Mouse (Mus musculus): ENCODE data around the gene Gm12185. TPM values are rescaled to one million over a fixed set of nuclear protein-coding genes. Genes with fewer than 3 reads are reported as not detected.
"Not testable (repeated sequence)": the region's sequence is repeated elsewhere in the genome, so short reads cannot be mapped to it uniquely, and the experiment has no call there.

The Gm12185 gene
- polyA plus RNA-seq (2014; fragmentation: Nextera tagmentation; extraction: Ambion mirVana), result 0.08 TPM in 1 of 2 replicates, not detected in the other

GRCm38 (mm10) chr11:48991740-48992520 is at the start of gene Gm12185:
TSS of gene Gm12185 (minus strand) at chr11:48992226.
- H3K27me3 ChIP-seq (ENCODE audit: control insufficient read depth, insufficient read depth, low read length); H3K4me2 ChIP-seq (replicated peaks); H3K4me1 ChIP-seq (replicated peaks; ENCODE audit: control insufficient read depth, insufficient read depth, low read length); H3K27ac ChIP-seq; H3K9ac ChIP-seq; H3K9me3 ChIP-seq (ENCODE audit: control insufficient read depth, low read length); H3K36me3 ChIP-seq (replicated peaks; ENCODE audit: control insufficient read depth, insufficient read depth); ATAC-seq (ENCODE audit: low FRiP score); DNase-seq (ENCODE audit: low spot score); H3K4me3 ChIP-seq (replicated peaks; ENCODE audit: low read length): not testable (repeated sequence)
- WGBS, result 61% methylated on average over 4 of the region's 4 CpGs

- DNase-seq (ENCODE audit: low spot score); H3K9me3 ChIP-seq (ENCODE audit: control insufficient read depth, low read length); H3K4me2 ChIP-seq (replicated peaks); H3K36me3 ChIP-seq (replicated peaks; ENCODE audit: control insufficient read depth, insufficient read depth); H3K27ac ChIP-seq; H3K9ac ChIP-seq; H3K4me1 ChIP-seq (replicated peaks; ENCODE audit: control insufficient read depth, insufficient read depth, low read length); ATAC-seq (ENCODE audit: low FRiP score); H3K27me3 ChIP-seq (ENCODE audit: control insufficient read depth, insufficient read depth, low read length); H3K4me3 ChIP-seq (replicated peaks; ENCODE audit: low read length): not testable (repeated sequence)
Measured at GRCm38 (mm10) chr11:49012074-49012473, 20.0 kb upstream of the Gm12185 start.

DNA sequence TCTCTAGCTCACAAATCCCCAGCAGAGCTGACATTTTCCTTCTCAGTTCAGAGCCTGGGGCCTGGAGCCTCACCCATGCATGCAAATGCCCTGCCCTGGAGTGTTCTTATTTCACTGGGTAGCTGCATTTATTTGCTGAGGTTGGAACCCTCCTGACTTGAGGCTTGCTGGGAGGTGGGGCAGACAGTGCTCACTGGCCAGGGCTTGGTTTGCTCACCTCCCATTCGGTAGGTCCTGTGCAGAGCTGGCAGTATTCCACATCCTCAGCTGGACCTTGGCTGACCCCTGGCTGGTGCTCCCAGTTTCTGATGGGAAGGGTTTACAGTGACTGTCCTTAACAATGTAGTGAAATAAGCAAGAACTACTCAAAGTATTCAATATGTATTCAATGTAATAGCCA is 14.8 kb upstream of the Gm12185 start:
- not testable (repeated sequence) for H3K4me2 ChIP-seq (replicated peaks); H3K36me3 ChIP-seq (replicated peaks; ENCODE audit: control insufficient read depth, insufficient read depth); ATAC-seq (ENCODE audit: low FRiP score); H3K9me3 ChIP-seq (ENCODE audit: control insufficient read depth, low read length); H3K4me1 ChIP-seq (replicated peaks; ENCODE audit: control insufficient read depth, insufficient read depth, low read length); H3K27ac ChIP-seq; H3K27me3 ChIP-seq (ENCODE audit: control insufficient read depth, insufficient read depth, low read length); H3K9ac ChIP-seq; DNase-seq (ENCODE audit: low spot score); H3K4me3 ChIP-seq (replicated peaks; ENCODE audit: low read length)
- 42% methylated on average over 1 of the region's 1 CpGs for WGBS

DNA sequence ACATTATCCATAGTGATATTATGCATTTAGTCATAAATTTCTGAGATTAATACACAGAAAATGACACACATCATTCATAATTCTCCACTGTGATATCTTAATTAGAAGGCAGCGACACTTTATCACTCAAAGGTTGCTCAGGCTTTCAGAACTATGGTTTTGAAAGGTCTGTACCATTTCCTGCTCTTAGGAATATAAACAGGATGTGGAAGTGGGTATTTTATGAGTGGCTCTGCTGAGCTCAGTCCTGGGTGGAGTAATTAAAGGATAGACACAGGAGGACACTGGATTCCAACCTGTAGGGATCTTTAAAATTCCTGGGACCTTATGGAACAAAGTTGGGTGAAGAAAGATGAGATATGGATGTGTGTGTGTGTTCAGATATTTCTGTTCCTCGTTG is 14.3 kb upstream of the Gm12185 start:
- WGBS, result 75% methylated on average over 2 of the region's 2 CpGs
- DNase-seq (ENCODE audit: low spot score); H3K36me3 ChIP-seq (replicated peaks; ENCODE audit: control insufficient read depth, insufficient read depth); ATAC-seq (ENCODE audit: low FRiP score); H3K27me3 ChIP-seq (ENCODE audit: control insufficient read depth, insufficient read depth, low read length); H3K9me3 ChIP-seq (ENCODE audit: control insufficient read depth, low read length); H3K27ac ChIP-seq; H3K9ac ChIP-seq; H3K4me1 ChIP-seq (replicated peaks; ENCODE audit: control insufficient read depth, insufficient read depth, low read length); H3K4me2 ChIP-seq (replicated peaks); H3K4me3 ChIP-seq (replicated peaks; ENCODE audit: low read length): not testable (repeated sequence)

DNA sequence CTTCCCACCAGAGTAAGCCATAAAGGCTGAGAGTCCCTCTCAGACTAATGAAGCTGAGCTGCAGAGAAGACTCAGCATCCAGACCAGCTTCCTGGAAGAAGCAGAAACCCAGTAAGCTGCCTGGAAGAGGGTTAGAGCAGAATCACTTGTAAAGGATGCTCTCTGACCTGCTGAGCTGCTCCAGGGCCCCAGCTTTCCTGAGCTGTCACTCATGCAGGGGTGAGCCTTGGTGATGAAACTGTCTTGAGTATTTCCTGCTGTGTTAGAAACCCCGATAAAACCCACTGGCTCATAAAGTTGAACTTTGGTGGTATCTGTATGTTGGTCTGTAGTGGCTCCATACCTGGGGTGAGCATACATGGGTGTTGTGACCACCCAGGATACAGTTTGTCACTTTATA is 8.4 kb upstream of the Gm12185 start:
- not testable (repeated sequence) for ATAC-seq (ENCODE audit: low FRiP score); DNase-seq (ENCODE audit: low spot score)
- 96% methylated on average over 1 of the region's 1 CpGs for WGBS

DNA sequence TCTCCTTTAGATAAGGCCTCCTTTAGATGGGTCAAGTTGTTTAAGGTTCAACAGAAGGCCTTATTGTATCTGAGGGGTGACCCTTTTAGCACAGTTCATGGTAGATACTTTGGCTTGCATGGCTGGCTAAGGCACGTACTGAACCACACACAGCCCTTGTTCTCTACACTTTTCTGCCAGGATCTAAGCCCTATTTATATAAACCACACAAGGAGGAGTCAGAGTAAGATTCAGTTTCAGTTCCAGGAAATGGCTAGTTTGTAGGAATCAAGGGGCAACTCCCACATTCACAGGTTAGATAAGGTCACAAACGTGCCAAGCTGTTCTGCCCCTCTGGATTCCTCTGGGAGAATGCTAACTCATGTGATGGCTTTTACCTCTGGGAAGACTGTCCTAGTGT is 2.0 kb upstream of the Gm12185 start, which contains the start of gene Tgtp1:
TSS of gene Tgtp1 (minus strand) at position 155 of the 400 bp plus-strand sequence.
- ATAC-seq (ENCODE audit: low FRiP score); H3K4me2 ChIP-seq (replicated peaks); H3K9me3 ChIP-seq (ENCODE audit: control insufficient read depth, low read length); H3K27ac ChIP-seq; H3K4me3 ChIP-seq (replicated peaks; ENCODE audit: low read length); H3K4me1 ChIP-seq (replicated peaks; ENCODE audit: control insufficient read depth, insufficient read depth, low read length); H3K27me3 ChIP-seq (ENCODE audit: control insufficient read depth, insufficient read depth, low read length); H3K9ac ChIP-seq; H3K36me3 ChIP-seq (replicated peaks; ENCODE audit: control insufficient read depth, insufficient read depth); DNase-seq (ENCODE audit: low spot score): not testable (repeated sequence)
- 78% methylated on average over 2 of the region's 2 CpGs for WGBS

More for the DNA sequence above, 8.4 kb upstream of the Gm12185 start:
- H3K9me3 ChIP-seq (ENCODE audit: control insufficient read depth, low read length); H3K27ac ChIP-seq; H3K36me3 ChIP-seq (replicated peaks; ENCODE audit: control insufficient read depth, insufficient read depth); H3K27me3 ChIP-seq (ENCODE audit: control insufficient read depth, insufficient read depth, low read length); H3K9ac ChIP-seq; H3K4me3 ChIP-seq (replicated peaks; ENCODE audit: low read length); H3K4me1 ChIP-seq (replicated peaks; ENCODE audit: control insufficient read depth, insufficient read depth, low read length); H3K4me2 ChIP-seq (replicated peaks): not testable (repeated sequence)

GRCm38 (mm10) chr11:48993296-48993695 is 1.3 kb upstream of the Gm12185 start:
- 50% methylated on average over 10 of the region's 10 CpGs for WGBS
- ATAC-seq (ENCODE audit: low FRiP score); H3K4me2 ChIP-seq (replicated peaks): not testable (repeated sequence)

GRCm38 (mm10) chr11:48989981-48990380 is 2.0 kb downstream of the Gm12185 start:
- not testable (repeated sequence) for H3K36me3 ChIP-seq (replicated peaks; ENCODE audit: control insufficient read depth, insufficient read depth); H3K9me3 ChIP-seq (ENCODE audit: control insufficient read depth, low read length); H3K4me3 ChIP-seq (replicated peaks; ENCODE audit: low read length); H3K27ac ChIP-seq; H3K4me2 ChIP-seq (replicated peaks); H3K4me1 ChIP-seq (replicated peaks; ENCODE audit: control insufficient read depth, insufficient read depth, low read length); H3K9ac ChIP-seq; ATAC-seq (ENCODE audit: low FRiP score); DNase-seq (ENCODE audit: low spot score); H3K27me3 ChIP-seq (ENCODE audit: control insufficient read depth, insufficient read depth, low read length)
- 92% methylated on average over 1 of the region's 2 CpGs for WGBS

More at GRCm38 (mm10) chr11:48993296-48993695, 1.3 kb upstream of the Gm12185 start:
- not testable (repeated sequence) for H3K9me3 ChIP-seq (ENCODE audit: control insufficient read depth, low read length); H3K4me1 ChIP-seq (replicated peaks; ENCODE audit: control insufficient read depth, insufficient read depth, low read length); H3K4me3 ChIP-seq (replicated peaks; ENCODE audit: low read length); H3K27ac ChIP-seq; DNase-seq (ENCODE audit: low spot score); H3K36me3 ChIP-seq (replicated peaks; ENCODE audit: control insufficient read depth, insufficient read depth); H3K27me3 ChIP-seq (ENCODE audit: control insufficient read depth, insufficient read depth, low read length); H3K9ac ChIP-seq

GRCm38 (mm10) chr11:48988219-48988618 is 3.8 kb downstream of the Gm12185 start:
- not testable (repeated sequence) for H3K4me2 ChIP-seq (replicated peaks); H3K27ac ChIP-seq; ATAC-seq (ENCODE audit: low FRiP score); H3K4me3 ChIP-seq (replicated peaks; ENCODE audit: low read length); H3K4me1 ChIP-seq (replicated peaks; ENCODE audit: control insufficient read depth, insufficient read depth, low read length); H3K9me3 ChIP-seq (ENCODE audit: control insufficient read depth, low read length); H3K36me3 ChIP-seq (replicated peaks; ENCODE audit: control insufficient read depth, insufficient read depth); H3K27me3 ChIP-seq (ENCODE audit: control insufficient read depth, insufficient read depth, low read length); H3K9ac ChIP-seq; DNase-seq (ENCODE audit: low spot score)
- WGBS, result 74% methylated on average over 2 of the region's 3 CpGs
